Mouse (Mus musculus) heart, adult 8-10 months (tissue): ENCODE results near the gene Jak3. TPM values are rescaled to one million over a fixed set of nuclear protein-coding genes. Genes with fewer than 3 reads are reported as not detected.
"Not testable (repeated sequence)": the region's sequence is repeated elsewhere in the genome, so short reads cannot be mapped to it uniquely, and the experiment has no call there.

Experiments
- DNase-seq: peaks from one replicate; pipeline ENCODE4 v3.0.0; 2022; ENCODE audit warnings: low spot score
- microRNA-seq: library from miRNA; unstranded; fragments of <30 nt; microRNA quantifications from one replicate; pipeline ENCODE4 v1.2.0, GENCODE M21; 2022
- total RNA-seq, 4 experiments: library from RNA; stranded (reverse); gene quantifications; 2 replicates each; pipeline ENCODE4 v1.2.4; 2022

Jak3 gene
- total RNA-seq, 4 experiments from 2014 or later: 6.4 to 10.3 (median 7.6) TPM

DNA sequence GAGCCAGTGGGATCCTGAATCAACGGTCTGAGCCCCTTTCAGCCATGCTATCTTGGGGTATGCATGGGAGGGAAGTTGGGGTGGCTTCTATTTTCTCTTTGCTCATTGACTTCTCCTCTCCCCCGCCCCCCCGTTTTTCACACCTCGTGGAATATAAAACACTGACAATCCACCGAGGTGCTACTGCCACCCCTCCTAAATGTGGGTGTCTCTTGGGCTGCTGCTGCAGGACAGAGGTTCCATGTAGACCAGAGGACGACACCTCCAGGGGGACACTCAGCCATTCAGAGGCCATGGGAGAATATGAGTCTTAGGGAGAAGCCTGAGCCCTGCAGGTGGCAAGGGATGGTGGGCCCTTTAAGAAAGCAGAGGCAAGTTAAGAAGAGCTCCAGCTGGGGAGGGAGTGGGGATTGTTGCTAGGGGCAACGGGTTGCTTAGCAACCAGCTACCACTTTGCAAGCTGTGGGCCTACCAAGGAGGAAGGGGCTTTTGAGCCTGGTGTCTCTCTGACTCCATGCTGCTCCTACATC lies 43.9 kb downstream of the Jak3 start:
- no peak for DNase-seq

- DNase-seq: no peak
Measured at GRCm38 (mm10) chr8:71723047-71723551, 47.0 kb downstream of the Jak3 start.

- DNase-seq: no peak
Measured at GRCm38 (mm10) chr8:71724389-71724788, 48.3 kb downstream of the Jak3 start.

GRCm38 (mm10) chr8:71725122-71725924 lies 49.2 kb downstream of the Jak3 start, which contains the start of gene Fcho1:
Gene Fcho1, minus strand, starts transcription at chr8:71725716.
- DNase-seq: peak; percentile 22

GRCm38 (mm10) chr8:71728240-71728785 lies 52.2 kb downstream of the Jak3 start:
- no peak for DNase-seq

DNA sequence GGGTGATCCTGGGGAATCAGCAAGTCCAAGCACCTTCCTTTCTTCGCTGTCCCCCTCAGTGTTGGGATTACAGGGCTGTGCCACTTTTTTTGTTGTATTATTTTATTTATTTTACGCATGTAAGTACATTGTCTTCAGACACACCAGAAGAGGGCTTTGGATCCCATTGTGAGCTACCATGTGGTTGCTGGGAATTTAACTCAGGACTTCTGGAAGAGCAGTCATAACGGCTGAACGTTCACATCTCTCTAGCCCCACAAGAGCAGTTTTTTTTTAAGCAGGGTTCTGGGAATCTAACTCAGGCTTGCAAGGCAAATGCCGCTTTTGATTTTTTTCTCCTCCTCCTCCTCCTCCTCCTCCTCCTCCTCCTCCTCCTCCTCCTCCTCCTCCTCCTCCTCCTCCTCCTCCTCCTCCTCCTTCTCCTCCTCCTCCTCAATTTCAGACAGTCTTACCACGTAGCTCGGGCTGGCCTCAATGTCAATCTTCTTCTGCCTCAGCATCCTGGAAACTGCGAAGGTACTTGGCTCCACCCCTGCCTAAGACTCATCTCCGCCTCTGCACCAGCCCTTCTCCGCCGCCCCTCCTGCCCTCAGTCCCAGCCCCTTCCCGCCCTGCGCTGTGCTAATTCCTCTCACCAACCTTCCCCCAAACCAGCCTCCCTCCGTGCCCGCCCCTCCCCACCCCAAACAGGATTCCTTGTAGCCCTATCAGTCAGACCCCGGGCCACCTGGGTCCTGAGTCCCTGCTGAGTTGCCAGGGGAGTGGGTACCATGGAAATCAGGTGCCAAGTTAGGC lies 52.9 kb downstream of the Jak3 start:
- no peak for DNase-seq

DNA sequence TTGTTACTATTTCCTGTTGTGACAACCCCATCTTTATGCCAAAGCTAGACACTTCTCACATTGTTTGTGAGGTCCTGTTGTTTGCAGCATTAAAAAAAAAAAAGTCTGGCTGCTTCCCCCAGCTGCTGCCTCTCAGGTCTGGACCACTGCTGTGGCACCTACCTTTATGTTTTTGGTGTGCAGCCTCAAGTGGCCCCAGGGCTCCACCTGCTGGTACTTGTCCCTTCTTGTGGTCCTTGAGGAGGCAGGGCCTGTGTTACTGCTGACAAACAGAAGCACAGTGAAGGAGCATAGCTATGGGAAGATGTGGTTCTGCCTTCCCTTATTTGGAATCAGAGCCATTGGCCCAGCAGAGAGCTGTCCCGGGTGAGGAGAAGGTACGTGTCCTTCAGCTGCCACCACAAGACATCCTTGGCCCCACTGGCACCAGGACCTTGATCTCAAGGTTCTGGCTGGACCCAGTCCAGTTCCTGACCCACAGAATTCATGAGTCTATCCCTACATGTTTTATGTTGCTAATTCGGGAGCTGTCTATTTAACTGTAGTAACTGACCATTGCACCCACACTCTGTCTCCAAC lies 55.6 kb downstream of the Jak3 start:
- peak; percentile 26 for DNase-seq

GRCm38 (mm10) chr8:71738316-71738715 lies 62.2 kb downstream of the Jak3 start:
- not testable (repeated sequence) for DNase-seq

Small RNA genes lying within 50 kb of the gene (microRNA-seq; reads per million reads assigned to microRNA genes)
- not detected for gene Mir6769b

Other genes starting within 250 kb of the Jak3 start
- 10 to 100 TPM; 21.4 to 29.6 (median 24.8) TPM for gene Abhd8, start 212.6 kb upstream of the Jak3 start, total RNA-seq
- 100 to 1,000 TPM; 114 to 128 (median 119) TPM for gene Mrpl34, start 211.3 kb upstream of the Jak3 start, total RNA-seq
- 10 to 100 TPM; 31.0 to 37.7 (median 33.8) TPM for gene Dda1, start 207.1 kb upstream of the Jak3 start, total RNA-seq
- gene Ano8, start 190.3 kb upstream of the Jak3 start, total RNA-seq: 10 to 100 TPM; 14.1 to 17.3 (median 16.1) TPM
- gene Gtpbp3, start 188.2 kb upstream of the Jak3 start, total RNA-seq: 10 to 100 TPM; 17.5 to 22.2 (median 19.0) TPM
- 10 to 100 TPM; 23.8 to 29.1 (median 27.0) TPM for gene Plvap, start 164.5 kb upstream of the Jak3 start, total RNA-seq
- gene Ccdc194, start 150.6 kb upstream of the Jak3 start, total RNA-seq: not detected
- 10 to 100 TPM; 13.5 to 18.7 (median 14.2) TPM for gene Bst2, start 138.8 kb upstream of the Jak3 start, total RNA-seq
- gene Mvb12a, start 133.4 kb upstream of the Jak3 start, total RNA-seq: 10 to 100 TPM; 28.8 to 31.5 (median 29.1) TPM
- under 1 TPM in 2 of 4 experiments, not detected in 2; 0.16 to 0.25 TPM for gene Tmem221, start 117.4 kb upstream of the Jak3 start, total RNA-seq
- gene Nxnl1, start 109.7 kb upstream of the Jak3 start, total RNA-seq: under 1 TPM in 2 of 4 experiments, not detected in 2; 0.14 to 0.19 TPM
- gene Slc27a1, start 107.4 kb upstream of the Jak3 start, total RNA-seq: 100 to 1,000 TPM; 192 to 237 (median 204) TPM
- gene Pgls, start 84.1 kb upstream of the Jak3 start, total RNA-seq: 10 to 100 TPM; 57.7 to 65.1 (median 62.6) TPM
- 1 to 10 TPM; 1.1 to 1.4 (median 1.2) TPM for gene Fam129c, start 78.6 kb upstream of the Jak3 start, total RNA-seq
- 10 to 100 TPM; 38.4 to 41.5 (median 39.9) TPM for gene Colgalt1, start 65.3 kb upstream of the Jak3 start, total RNA-seq
- 1 to 10 TPM in 1 of 4 experiments, under 1 TPM in 3; 0.49 to 1.4 (median 0.57) TPM for gene Unc13a, start 4.5 kb upstream of the Jak3 start, total RNA-seq
- gene Insl3, start 12.9 kb downstream of the Jak3 start, total RNA-seq: 1 to 10 TPM; 2.2 to 4.6 (median 2.5) TPM
- 1 to 10 TPM; 4.0 to 6.9 (median 5.3) TPM for gene B3gnt3, start 25.5 kb downstream of the Jak3 start, total RNA-seq
- gene Fcho1, start 49.4 kb downstream of the Jak3 start, total RNA-seq: 1 to 10 TPM in 1 of 4 experiments, under 1 TPM in 3; 0.14 to 1.5 (median 0.68) TPM
- gene Zfp709, start 205.7 kb downstream of the Jak3 start, total RNA-seq: 1 to 10 TPM; 5.0 to 8.7 (median 5.8) TPM
- gene Zfp882, start 232.3 kb downstream of the Jak3 start, total RNA-seq: 1 to 10 TPM; 2.7 to 3.3 (median 3.0) TPM
- 10 to 100 TPM; 22.4 to 27.8 (median 22.9) TPM for gene Zfp617, start 232.3 kb downstream of the Jak3 start, total RNA-seq